Mouse (Mus musculus) gastrocnemius, adult 8-10 months (tissue): Measurements from ENCODE around the gene Ggnbp2. TPM values are rescaled to one million over a fixed set of nuclear protein-coding genes. Genes with fewer than 3 reads are reported as not detected.

Experiments used
- DNase-seq, 2 experiments: peaks; one replicate each; pipeline ENCODE4 v3.0.0; 2022; ENCODE audit warnings: low spot score in 2 of 2
- total RNA-seq, 4 experiments: library from RNA; stranded (reverse); gene quantifications; 2 replicates each; pipeline ENCODE4 v1.2.4; 2022

The Ggnbp2 gene
- total RNA-seq, 4 experiments from 2014 or later: 31.1 to 45.3 (median 33.5) TPM

GRCm38 (mm10) chr11:84826185-84826584 lies 44.4 kb downstream of the Ggnbp2 start:
- DNase-seq: peak; percentile 75 to 87

DNA sequence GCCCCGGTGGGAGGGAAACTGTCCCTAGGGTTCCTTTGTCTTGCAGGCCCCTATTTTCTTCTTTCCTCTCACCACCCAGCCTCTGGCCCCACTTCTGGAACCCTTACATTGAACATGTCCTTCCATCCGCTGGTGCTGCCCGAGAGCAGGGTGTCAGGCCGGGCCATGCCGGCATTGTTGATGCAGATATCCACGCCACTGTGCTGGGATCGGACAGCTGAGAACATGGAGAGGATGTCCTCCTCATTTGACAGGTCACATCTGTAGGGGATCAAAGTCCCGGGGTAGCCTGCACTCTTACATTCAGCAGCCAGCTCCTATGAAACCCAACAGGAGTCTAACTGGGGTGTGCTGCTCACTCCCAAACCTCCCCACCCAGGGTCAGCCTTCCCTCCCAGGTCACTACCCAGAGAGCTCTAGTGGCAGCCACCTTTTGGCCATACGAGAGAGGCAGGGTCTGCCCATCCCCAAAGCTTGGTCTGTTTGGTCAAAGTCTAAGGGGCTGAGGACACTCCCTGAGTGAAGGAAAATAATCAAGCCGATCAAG lies 45.3 kb downstream of the Ggnbp2 start:
- no peak for DNase-seq

DNA sequence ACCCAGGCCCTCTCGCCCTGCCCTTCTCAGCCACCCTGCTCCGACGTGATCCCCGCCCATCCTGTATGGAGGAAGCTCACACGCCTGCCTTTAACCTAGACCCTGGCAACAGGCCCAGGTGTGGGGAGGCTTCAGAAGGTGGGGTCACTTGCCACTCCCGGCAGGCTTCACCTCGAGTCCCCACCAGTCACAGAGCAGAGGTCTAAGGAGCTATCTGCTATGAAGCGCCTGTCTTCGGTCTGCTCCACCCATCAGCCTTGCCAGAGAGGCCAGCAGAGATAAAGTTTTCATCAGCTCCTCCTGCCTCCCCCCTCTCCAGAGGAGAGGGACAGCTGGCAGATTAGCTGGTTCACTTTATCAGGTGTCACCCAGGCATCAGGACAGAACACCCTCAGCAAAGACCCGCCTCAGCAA lies 47.1 kb downstream of the Ggnbp2 start:
- no peak for DNase-seq

- no peak for DNase-seq
Observed at GRCm38 (mm10) chr11:84822487-84822886, 48.1 kb downstream of the Ggnbp2 start.

GRCm38 (mm10) chr11:84821131-84821770 lies 49.4 kb downstream of the Ggnbp2 start:
- no peak for DNase-seq

- DNase-seq: peak; percentile 92 to 94
Observed at GRCm38 (mm10) chr11:84818961-84819692, 51.5 kb downstream of the Ggnbp2 start, which contains the start of gene Mrm1. Gene Mrm1 (minus strand): TSS chr11:84819515.

GRCm38 (mm10) chr11:84818085-84818960 lies 52.3 kb downstream of the Ggnbp2 start:
- DNase-seq: peak; percentile 64 to 66

DNA sequence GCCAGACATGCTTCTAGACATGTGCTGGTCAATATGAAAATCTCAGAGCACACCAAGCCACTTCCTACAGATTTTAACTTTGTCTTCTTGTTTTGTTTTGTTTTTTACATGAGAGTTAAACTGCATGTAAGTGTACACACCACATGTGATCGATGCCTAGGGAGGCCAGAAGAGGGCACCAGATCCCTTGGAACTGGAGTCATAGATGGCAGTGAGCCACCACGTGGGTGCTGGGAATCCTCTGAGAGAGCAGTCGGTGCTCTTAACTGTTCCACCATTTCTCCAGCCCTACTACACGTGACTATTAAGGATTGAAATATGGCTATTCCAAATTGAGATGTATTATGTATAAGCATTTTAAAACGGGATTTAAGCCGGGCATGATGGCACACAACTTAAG lies 53.3 kb downstream of the Ggnbp2 start:
- DNase-seq: no peak

DNA sequence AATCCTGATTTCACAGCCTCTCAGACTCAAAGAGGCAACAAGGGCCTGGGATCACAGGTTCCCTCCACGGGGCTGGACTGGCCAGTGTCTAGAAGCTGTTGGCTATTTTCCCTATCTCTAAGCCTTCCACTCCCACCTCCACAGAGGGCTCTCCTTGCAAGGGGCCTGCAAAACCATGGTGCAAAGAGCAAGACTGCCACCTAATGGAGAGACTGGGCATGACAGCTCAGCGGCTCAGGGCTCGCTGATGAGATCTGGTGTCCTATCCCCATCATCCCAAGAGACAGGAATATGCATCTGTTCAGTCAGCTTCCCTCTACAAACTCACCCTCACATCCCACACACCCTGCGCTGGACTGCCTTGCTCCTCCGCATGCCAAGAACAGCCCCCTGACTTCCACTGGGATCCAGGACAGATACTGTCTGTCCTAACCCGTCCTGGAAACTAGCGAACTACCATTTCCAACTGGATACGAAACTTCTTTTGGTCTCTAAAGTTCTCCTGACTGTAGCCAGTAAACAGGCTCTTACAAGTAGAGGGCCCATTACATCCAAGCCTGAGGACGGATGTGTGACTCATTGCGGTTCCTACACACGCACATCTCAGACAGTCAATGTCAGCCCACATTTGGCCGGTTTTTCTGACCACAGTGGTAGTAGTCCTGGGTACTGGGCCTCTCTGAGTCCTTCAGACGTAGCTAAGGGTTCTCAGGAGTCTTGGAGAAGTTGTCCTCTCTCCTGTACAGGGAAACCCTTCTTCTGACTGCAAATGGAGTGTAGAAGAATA lies 56.7 kb downstream of the Ggnbp2 start:
- peak; percentile 51 to 57 for DNase-seq

DNA sequence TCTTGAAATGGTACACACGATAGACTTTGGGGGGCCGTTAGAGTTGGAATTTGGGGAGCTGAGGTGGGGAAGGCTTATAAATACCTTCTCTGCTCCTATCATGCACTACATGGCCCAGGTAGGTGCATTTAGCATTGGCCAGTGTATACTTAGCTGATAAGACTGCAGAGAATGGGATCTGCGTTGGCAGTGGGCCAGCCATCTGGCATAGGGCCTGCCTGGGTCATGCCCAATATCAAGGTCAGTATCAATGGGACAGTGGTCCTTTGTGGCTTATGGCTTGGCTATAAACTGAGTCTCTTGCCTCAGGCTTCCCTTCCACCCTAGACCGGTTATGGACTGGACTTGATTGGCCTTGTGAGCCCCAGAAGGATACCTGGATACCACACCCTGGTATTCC lies 66.2 kb downstream of the Ggnbp2 start:
- no peak for DNase-seq

GRCm38 (mm10) chr11:84797627-84798353 lies 72.8 kb downstream of the Ggnbp2 start:
- no peak for DNase-seq

GRCm38 (mm10) chr11:84797026-84797425 lies 73.6 kb downstream of the Ggnbp2 start:
- DNase-seq: no peak

DNA sequence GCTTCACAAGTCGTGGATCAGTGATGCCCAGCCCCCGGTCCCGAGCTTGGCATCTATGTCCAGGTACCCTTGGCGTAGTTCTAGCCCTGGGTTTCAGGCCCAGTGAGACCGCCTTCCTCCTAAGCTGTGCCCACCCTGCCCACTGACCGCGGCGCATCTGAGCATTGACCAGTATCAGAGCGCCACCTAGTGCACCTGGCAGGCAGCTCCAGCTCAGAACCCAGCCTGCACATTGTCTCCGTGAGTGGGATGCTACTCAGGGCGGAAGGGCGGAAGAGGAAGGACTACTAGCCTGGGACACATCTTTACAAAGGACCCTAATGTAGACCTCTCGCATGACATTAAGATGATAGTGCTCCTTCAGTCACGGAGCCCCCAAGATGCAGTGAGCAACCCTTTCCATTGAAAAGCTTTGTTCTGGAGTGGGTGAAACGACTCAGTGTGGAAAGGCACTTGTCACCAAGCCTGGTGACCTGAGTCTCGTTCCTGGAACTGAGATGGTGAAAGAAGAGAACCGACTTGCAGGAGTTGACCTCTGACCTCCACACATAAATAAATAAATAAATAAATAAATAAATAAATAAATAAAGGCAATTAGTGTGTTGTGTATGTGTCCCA lies 76.0 kb downstream of the Ggnbp2 start:
- peak in 1 of 2 experiments; percentile 20 for DNase-seq

- DNase-seq: no peak
Observed at GRCm38 (mm10) chr11:84793545-84793944, 77.1 kb downstream of the Ggnbp2 start.

- no peak for DNase-seq
Observed at GRCm38 (mm10) chr11:84790383-84790782, 80.2 kb downstream of the Ggnbp2 start.
